Mouse (Mus musculus): ENCODE data around the gene Imp4.

DNA sequence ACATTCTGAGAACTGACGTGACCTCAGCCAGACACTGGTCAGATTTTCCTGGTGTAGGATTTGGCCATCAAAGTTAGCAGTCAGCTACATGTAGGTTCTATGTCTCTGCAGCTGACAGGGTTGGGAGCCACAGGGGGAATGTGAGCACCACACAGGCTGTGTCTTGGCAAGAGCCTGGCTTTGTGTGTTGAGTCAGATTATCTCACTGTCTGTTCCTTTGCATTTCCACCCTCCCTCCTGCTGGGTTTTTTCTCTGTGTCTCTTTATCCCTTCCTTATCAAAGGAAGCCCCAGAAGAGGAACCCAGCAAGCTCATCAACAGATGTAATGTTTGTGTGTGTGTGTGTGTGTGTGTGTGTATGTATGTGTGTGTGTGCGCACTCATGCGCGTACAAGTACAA lies 43.3 kb upstream of the Imp4 start:
- TF ChIP-seq POLR2A (IDR thresholded peaks at IDR 0.05; ENCODE audit: borderline replicate concordance, control insufficient read depth, low read depth, low read length), result no peak
- no peak for TF ChIP-seq CTCF (IDR thresholded peaks at IDR 0.05; ENCODE audit: control insufficient read depth, insufficient read depth, low read length)
